Mouse (Mus musculus): ENCODE measurements around the gene P4ha3. TPM values are rescaled to one million over a fixed set of nuclear protein-coding genes. Genes with fewer than 3 reads are reported as not detected.

The P4ha3 gene
- polyA plus RNA-seq, 1 experiment from 2014 or later, result 16.6 TPM

DNA sequence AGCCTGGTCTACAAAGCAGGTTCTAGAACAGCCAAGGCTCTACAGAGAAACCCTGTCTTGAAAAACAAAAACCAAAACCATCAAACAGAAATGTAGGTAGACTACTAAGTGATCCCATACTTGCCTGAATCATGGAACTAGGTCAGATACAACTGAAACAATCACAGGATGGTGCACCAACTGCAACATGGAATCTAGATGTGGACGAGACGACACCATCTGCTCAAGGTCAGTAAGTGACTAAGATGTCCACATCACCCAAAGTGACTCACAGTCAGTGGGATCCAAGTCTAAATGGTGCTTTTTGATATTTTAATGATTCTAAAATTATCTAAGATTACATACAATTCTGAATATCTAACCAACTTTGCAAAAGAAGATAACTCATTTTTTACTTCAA lies 50.6 kb downstream of the P4ha3 start:
- Histone ChIP-seq H3K27me3 (no peaks in the 10 kb centered on the region), H3K27ac (no peak overlapping the region), H3K4me1 (no peaks in the 10 kb centered on the region), H3K4me2 (replicated peaks) (no peak overlapping the region), H3K36me3 (peaks cover 80% of the 10 kb centered on the region), H3K4me3 (no peak overlapping the region), H3K9me3 (no peaks in the 10 kb centered on the region), H3K9ac (no peak overlapping the region)
- no peak for ATAC-seq (ENCODE audit: insufficient number of reproducible peaks, insufficient read depth, low FRiP score, low TSS enrichment)
- WGBS, result 94% methylated on average over 2 of the region's 2 CpGs

DNA sequence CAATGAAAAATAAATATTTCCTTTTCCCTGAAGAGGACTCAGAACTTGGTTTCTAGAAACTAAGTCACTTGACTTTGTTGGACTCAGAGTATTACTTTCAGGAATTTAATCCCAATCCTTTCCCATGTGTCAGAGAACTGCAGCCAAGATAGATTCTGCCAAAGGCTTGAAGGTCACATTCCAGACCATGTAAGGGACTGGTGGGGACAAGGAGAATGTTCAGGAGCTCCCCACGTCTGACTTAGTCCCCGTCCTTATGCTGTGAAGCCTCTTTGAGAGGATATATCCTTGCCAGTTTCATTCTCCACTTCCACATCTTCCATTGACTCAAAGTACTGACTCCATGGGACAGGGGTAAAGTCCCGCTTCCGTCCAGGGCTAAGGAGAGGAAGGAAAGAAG lies 69.7 kb downstream of the P4ha3 start:
- Histone ChIP-seq H3K36me3 (peaks cover 7% of the 10 kb centered on the region; the same call in 1 of the 2 replicates), H3K27ac (no peak overlapping the region), H3K9me3 (no peaks in the 10 kb centered on the region), H3K9ac (no peak overlapping the region), H3K27me3 (no peaks in the 10 kb centered on the region), H3K4me3 (no peak overlapping the region), H3K4me2 (replicated peaks) (no peak overlapping the region), H3K4me1 (no peaks in the 10 kb centered on the region)
- no peak for ATAC-seq (ENCODE audit: insufficient number of reproducible peaks, insufficient read depth, low FRiP score, low TSS enrichment)
- WGBS, result 87% methylated on average over 4 of the region's 4 CpGs

DNA sequence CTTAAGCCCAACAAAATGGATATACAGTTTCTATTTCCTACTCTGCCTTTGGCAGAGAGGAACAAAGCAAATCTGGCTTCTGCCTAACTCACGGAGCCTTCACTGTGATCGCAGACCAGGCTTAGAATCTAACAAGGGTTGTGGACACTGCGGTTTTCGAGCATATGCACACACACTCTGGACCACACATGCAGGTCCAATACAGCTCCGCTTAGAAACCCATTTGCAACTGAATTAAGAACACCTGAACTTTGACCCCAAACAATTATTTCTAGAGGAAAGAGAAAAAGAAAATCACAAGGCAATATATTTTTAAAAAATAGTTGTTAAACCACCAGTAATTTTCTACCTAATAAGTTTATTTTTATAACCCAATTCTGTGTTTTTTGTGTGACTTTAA lies 71.0 kb downstream of the P4ha3 start:
- no peak overlapping the region for H3K4me2 ChIP-seq (replicated peaks)
- H3K4me1 ChIP-seq, result no peaks in the 10 kb centered on the region
- H3K27ac ChIP-seq, result no peak overlapping the region
- H3K9me3 ChIP-seq, result no peaks in the 10 kb centered on the region
- H3K9ac ChIP-seq, result no peak overlapping the region
- no peaks in the 10 kb centered on the region for H3K27me3 ChIP-seq
- H3K36me3 ChIP-seq, result peaks cover 7% of the 10 kb centered on the region; the same call in 1 of the 2 replicates
- no peak overlapping the region for H3K4me3 ChIP-seq
- WGBS, result 78% methylated on average over 5 of the region's 5 CpGs
- no peak for ATAC-seq (ENCODE audit: insufficient number of reproducible peaks, insufficient read depth, low FRiP score, low TSS enrichment)

DNA sequence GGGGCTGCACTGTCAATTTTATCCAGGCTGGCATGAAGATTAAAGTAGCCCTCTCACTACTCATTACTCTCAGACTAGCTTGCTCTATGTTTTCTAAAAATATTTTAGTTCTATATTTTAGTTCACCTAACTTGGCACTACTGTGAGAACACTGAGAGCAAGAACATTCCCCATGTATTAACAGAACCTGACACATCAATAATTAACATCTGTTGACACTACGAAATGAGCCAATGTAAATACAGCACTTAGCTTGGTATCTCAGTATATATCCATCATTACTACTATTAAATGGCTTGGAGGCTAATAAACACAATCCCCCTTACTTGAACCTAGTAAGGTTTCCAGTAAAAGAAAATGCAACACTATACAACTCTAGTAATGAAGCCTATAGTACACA lies 71.4 kb downstream of the P4ha3 start:
- H3K4me2 ChIP-seq (replicated peaks), result no peak overlapping the region
- 91% methylated on average over 1 of the region's 1 CpGs for WGBS
- H3K36me3 ChIP-seq, result peaks cover 7% of the 10 kb centered on the region; the same call in 1 of the 2 replicates
- no peak overlapping the region for H3K9ac ChIP-seq
- H3K4me3 ChIP-seq, result no peak overlapping the region
- H3K9me3 ChIP-seq, result no peaks in the 10 kb centered on the region
- H3K27me3 ChIP-seq, result no peaks in the 10 kb centered on the region
- H3K27ac ChIP-seq, result no peak overlapping the region
- H3K4me1 ChIP-seq, result no peaks in the 10 kb centered on the region
- no peak for ATAC-seq (ENCODE audit: insufficient number of reproducible peaks, insufficient read depth, low FRiP score, low TSS enrichment)

DNA sequence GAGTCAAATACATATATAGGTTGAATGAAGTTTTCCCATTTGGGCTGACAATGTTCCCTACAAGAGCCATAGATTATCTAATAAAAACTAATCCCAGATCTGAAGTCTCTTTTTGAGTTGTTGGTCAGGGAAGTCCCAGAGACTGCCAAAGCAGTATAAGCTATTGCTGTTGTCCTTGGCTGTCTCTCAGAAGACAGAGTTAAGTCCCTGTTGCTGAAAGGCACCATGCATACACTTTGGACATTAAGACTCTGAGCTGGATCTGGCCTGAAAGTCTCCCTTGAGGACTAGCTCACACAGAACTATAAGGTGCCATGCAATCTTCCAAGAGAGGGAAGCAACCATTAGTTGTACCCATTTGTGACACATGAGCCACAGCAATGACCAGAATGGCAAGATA lies 72.5 kb downstream of the P4ha3 start:
- Histone ChIP-seq H3K27ac (no peak overlapping the region), H3K4me3 (no peak overlapping the region), H3K36me3 (peaks cover 7% of the 10 kb centered on the region; the same call in 1 of the 2 replicates), H3K9me3 (no peaks in the 10 kb centered on the region), H3K4me1 (no peaks in the 10 kb centered on the region), H3K27me3 (no peaks in the 10 kb centered on the region), H3K4me2 (replicated peaks) (no peak overlapping the region), H3K9ac (no peak overlapping the region)
- no peak for ATAC-seq (ENCODE audit: insufficient number of reproducible peaks, insufficient read depth, low FRiP score, low TSS enrichment)

DNA sequence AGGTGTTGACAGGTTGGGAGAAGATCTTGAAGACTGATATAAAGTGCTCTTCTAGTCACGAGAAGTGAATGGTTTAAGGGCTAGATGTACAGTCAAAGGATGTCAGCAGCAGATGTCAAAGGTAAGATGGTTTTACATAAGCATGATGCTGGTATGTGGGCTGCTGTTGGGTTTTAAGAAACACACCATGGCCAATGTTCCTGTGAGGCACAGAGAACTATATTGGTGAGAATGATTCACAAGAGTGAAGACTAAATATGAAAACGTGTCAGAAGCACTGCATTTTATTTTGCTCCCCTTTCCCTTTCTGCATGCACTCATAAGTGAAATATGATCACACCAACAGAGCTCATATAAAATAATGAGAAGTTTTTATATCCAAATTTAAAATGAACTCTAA lies 77.8 kb downstream of the P4ha3 start:
- Histone ChIP-seq H3K4me1 (peaks cover 5% of the 10 kb centered on the region; the same call in 1 of the 2 replicates), H3K27me3 (no peaks in the 10 kb centered on the region), H3K9me3 (no peaks in the 10 kb centered on the region), H3K4me3 (no peak overlapping the region), H3K36me3 (no peaks in the 10 kb centered on the region), H3K27ac (no peak overlapping the region), H3K9ac (no peak overlapping the region), H3K4me2 (replicated peaks) (no peak overlapping the region)
- 90% methylated on average over 2 of the region's 2 CpGs for WGBS
- no peak for ATAC-seq (ENCODE audit: insufficient number of reproducible peaks, insufficient read depth, low FRiP score, low TSS enrichment)

DNA sequence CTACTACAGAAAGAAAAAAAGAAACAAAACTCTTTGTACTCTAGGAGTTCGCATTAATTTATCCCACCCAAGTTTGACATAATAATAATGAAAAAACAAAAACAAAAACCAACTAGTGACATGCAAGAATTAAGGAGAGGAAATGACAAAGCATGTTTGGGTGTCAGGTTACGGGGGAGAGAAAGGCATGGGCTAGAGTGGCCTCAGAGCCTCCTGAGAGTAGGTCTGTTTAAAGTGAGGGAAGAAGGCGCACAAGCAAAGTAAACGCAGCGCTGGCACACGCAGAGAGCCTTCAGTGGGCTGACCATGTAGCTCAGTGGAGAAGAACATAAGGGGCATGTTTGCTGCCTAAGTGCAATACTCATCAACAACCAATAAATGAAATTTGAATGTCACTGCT lies 79.6 kb downstream of the P4ha3 start:
- no peak for ATAC-seq (ENCODE audit: insufficient number of reproducible peaks, insufficient read depth, low FRiP score, low TSS enrichment)

More for the DNA sequence above, 79.6 kb downstream of the P4ha3 start:
- Histone ChIP-seq H3K4me2 (replicated peaks) (no peak overlapping the region), H3K27me3 (no peaks in the 10 kb centered on the region), H3K9me3 (no peaks in the 10 kb centered on the region), H3K9ac (no peak overlapping the region), H3K36me3 (no peaks in the 10 kb centered on the region), H3K4me3 (no peak overlapping the region), H3K27ac (no peak overlapping the region), H3K4me1 (peaks cover 8% of the 10 kb centered on the region)
- 39% methylated on average over 6 of the region's 6 CpGs for WGBS

Other genes with a start within 250 kb of the P4ha3 start
- gene Pold3, start 164.0 kb upstream of the P4ha3 start, polyA plus RNA-seq (2016; fragmentation: Nextera tagmentation; extraction: Ambion mirVana), result 81.6 and 82.9 TPM in 2 replicates
- 26.8 and 29.7 TPM in 2 replicates for gene Lipt2, start 126.2 kb upstream of the P4ha3 start, polyA plus RNA-seq (2016; fragmentation: Nextera tagmentation; extraction: Ambion mirVana)
- 11.4 and 13.3 TPM in 2 replicates for gene Kcne3, start 109.0 kb upstream of the P4ha3 start, polyA plus RNA-seq (2016; fragmentation: Nextera tagmentation; extraction: Ambion mirVana)
- gene Pgm2l1, start 58.1 kb upstream of the P4ha3 start, polyA plus RNA-seq (2016; fragmentation: Nextera tagmentation; extraction: Ambion mirVana), result 5.0 and 6.8 TPM in 2 replicates
- gene C2cd3, start 86.7 kb downstream of the P4ha3 start, polyA plus RNA-seq (2016; fragmentation: Nextera tagmentation; extraction: Ambion mirVana), result 32.6 and 33.8 TPM in 2 replicates
- 59.7 and 62.7 TPM in 2 replicates for gene Ppme1, start 86.8 kb downstream of the P4ha3 start, polyA plus RNA-seq (2016; fragmentation: Nextera tagmentation; extraction: Ambion mirVana)
- not detected in 2 replicates for gene Ucp3, start 187.5 kb downstream of the P4ha3 start, polyA plus RNA-seq (2016; fragmentation: Nextera tagmentation; extraction: Ambion mirVana)
- 130 and 164 TPM in 2 replicates for gene Ucp2, start 207.8 kb downstream of the P4ha3 start, polyA plus RNA-seq (2016; fragmentation: Nextera tagmentation; extraction: Ambion mirVana)
- 0.14 and 0.19 TPM in 2 replicates for gene Dnajb13, start 229.4 kb downstream of the P4ha3 start, polyA plus RNA-seq (2016; fragmentation: Nextera tagmentation; extraction: Ambion mirVana)

Measured in embryonic facial prominence, embryonic 12.5 days (tissue).